Mouse (Mus musculus) CD4-positive, CD25-positive, alpha-beta regulatory T cell (primary cell): ENCODE results near the gene Nck1. TPM values are rescaled to one million over a fixed set of nuclear protein-coding genes. Genes with fewer than 3 reads are reported as not detected.

Source experiments
- polyA plus RNA-seq: library from polyadenylated mRNA; unstranded; fragments of 100-300 nt; shearing (Covaris generic); gene quantifications from one replicate; pipeline ENCODE4 v1.2.1, GENCODE M21; 2017

Gene Nck1
- polyA plus RNA-seq = 83.8 TPM

GRCm38 (mm10) chr9:100545715-100546593 is at the start of gene Nck1:
Gene Nck1 (minus strand): TSS chr9:100546134.

GRCm38 (mm10) chr9:100570626-100571233 is 24.8 kb upstream of the Nck1 start, which contains the start of gene Slc35g2:
Gene Slc35g2 (minus strand): TSS chr9:100571090.

GRCm38 (mm10) chr9:100486431-100486830 is 59.5 kb downstream of the Nck1 start, which contains the start of gene Il20rb:
Gene Il20rb (minus strand): TSS chr9:100486788.

Other genes with a start within 250 kb of the Nck1 start
- 1.5 TPM for gene Il20rb, start 59.3 kb downstream of the Nck1 start, polyA plus RNA-seq
- gene Slc35g2, start 25.0 kb upstream of the Nck1 start, polyA plus RNA-seq = 0.55 TPM
- 93.9 TPM for gene Stag1, start 51.7 kb upstream of the Nck1 start, polyA plus RNA-seq